Mouse (Mus musculus) megakaryocyte, embryonic 14.5 days (primary cell): ENCODE results near the gene Syne1. TPM values are rescaled to one million over a fixed set of nuclear protein-coding genes. Genes with fewer than 3 reads are reported as not detected.

Source experiments
- H3K27me3 ChIP-seq: replicated peaks from 2 replicates; pipeline ENCODE3; 2012; ENCODE audit warnings: inconsistent platforms
- H3K36me3 ChIP-seq: replicated peaks from 2 replicates; pipeline ENCODE3; 2012; ENCODE audit warnings: low read length, inconsistent platforms, mixed read lengths
- H3K4me1 ChIP-seq: 2 replicates; pipeline ENCODE4 v1.6.1; 2012; ENCODE audit warnings: inconsistent platforms
- H3K4me3 ChIP-seq: replicated peaks from 2 replicates; pipeline ENCODE3; 2012; ENCODE audit warnings: moderate library complexity, mild to moderate bottlenecking, inconsistent platforms
- H3K9me3 ChIP-seq: 2 replicates; pipeline ENCODE4 v1.6.1; 2012; ENCODE audit warnings: inconsistent platforms
- FLI1 ChIP-seq: IDR thresholded peaks from 2 replicates; pipeline ENCODE4 v1.6.1; 2012; ENCODE audit warnings: low read length, inconsistent platforms, mixed read lengths
- GATA1 ChIP-seq: IDR thresholded peaks from 3 replicates; pipeline ENCODE4 v1.6.1; 2012; ENCODE audit warnings: mixed read lengths, low read length, inconsistent platforms, borderline replicate concordance
- polyA plus RNA-seq: library from polyadenylated mRNA; stranded (reverse); fragments of >175 nt; gene quantifications from 2 replicates; pipeline ENCODE4 v1.2.3, GENCODE M21; 2012; ENCODE audit warnings: low replicate concordance; ENCODE audit not compliant: insufficient read depth

The Syne1 gene
- polyA plus RNA-seq, 1 experiment: 5.3 TPM

DNA sequence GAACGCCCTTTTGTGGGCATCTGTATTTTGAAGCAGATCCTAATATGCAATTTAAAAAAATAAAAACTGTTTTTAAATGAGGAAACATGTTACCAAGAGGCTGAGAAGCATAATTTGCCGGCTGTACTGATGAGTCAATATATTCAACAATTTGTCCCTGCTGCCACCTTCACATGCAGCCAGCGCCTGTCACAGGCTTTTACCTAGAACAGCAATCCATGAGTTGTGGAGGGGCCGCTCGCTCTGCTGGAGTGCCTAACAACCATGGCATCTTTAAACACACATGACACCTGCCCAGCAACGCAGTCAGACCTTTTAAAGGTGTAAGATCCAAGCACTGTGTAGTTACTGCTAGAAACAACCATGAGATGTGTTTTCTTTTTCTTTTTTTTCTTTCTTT, 183.0 kb downstream of the Syne1 start:
- TF ChIP-seq GATA1 (no peak), FLI1 (no peak)
- peaks cover 55% of the 10 kb centered on the region for H3K36me3 ChIP-seq
- no peaks in the 10 kb centered on the region for H3K9me3 ChIP-seq

GRCm38 (mm10) chr10:5367465-5368011, 183.7 kb downstream of the Syne1 start:
- H3K36me3 ChIP-seq: peaks cover 55% of the 10 kb centered on the region
- H3K4me3 ChIP-seq: no peak overlapping the region
- no peaks in the 10 kb centered on the region for H3K27me3 ChIP-seq
- no peaks in the 10 kb centered on the region for H3K4me1 ChIP-seq
- H3K9me3 ChIP-seq: no peaks in the 10 kb centered on the region
- TF ChIP-seq GATA1 (no peak), FLI1 (no peak)

More for the DNA sequence above, 183.0 kb downstream of the Syne1 start:
- Histone ChIP-seq H3K4me3 (no peak overlapping the region), H3K4me1 (no peaks in the 10 kb centered on the region), H3K27me3 (no peaks in the 10 kb centered on the region)

DNA sequence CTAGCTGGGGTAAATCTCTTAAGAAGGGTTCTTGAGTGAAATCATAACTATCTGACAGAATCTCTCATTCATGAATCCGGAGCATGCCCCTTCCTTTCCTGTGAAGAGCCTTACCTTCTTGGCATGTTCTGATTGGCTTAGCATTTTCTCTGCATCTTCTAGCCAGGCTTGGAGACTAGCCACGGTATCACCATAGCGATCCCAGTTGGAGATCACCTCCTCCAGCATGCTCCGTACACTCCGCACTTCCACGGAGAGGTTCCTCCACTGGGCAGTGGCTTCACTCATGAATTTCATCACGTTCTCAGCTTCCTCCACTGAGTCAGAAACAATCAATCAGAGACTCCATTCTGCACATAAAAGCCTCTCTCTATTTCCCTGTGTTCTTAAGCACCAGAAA, 190.7 kb downstream of the Syne1 start:
- H3K4me1 ChIP-seq: no peaks in the 10 kb centered on the region
- H3K36me3 ChIP-seq: peaks cover 81% of the 10 kb centered on the region
- H3K4me3 ChIP-seq: no peak overlapping the region

DNA sequence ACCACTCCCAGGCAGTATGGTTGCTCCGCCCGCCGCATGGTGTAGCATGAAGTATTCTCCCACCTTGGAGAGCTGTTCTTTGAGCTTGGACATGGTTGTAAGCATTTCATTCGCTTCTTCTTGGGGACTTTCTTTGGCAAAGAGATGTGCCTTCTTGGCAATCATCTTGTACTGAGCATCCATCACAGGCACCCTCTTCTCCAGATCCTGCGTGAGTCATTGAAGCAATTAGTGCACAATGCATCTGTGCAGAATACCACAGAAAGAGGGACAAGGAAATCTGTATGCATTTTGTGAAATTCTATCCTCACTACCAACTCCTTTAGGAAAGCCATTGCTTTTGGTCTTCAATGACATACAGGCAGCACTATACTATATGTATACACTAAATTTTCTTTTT, 194.7 kb downstream of the Syne1 start:
- Histone ChIP-seq H3K27me3 (no peaks in the 10 kb centered on the region), H3K4me3 (no peak overlapping the region), H3K36me3 (peaks cover 96% of the 10 kb centered on the region), H3K4me1 (no peaks in the 10 kb centered on the region), H3K9me3 (no peaks in the 10 kb centered on the region)
- TF ChIP-seq FLI1 (no peak), GATA1 (no peak)

More for the DNA sequence above, 190.7 kb downstream of the Syne1 start:
- TF ChIP-seq FLI1: no peak
- no peak for TF ChIP-seq GATA1
- Histone ChIP-seq H3K9me3 (no peaks in the 10 kb centered on the region), H3K27me3 (no peaks in the 10 kb centered on the region)

DNA sequence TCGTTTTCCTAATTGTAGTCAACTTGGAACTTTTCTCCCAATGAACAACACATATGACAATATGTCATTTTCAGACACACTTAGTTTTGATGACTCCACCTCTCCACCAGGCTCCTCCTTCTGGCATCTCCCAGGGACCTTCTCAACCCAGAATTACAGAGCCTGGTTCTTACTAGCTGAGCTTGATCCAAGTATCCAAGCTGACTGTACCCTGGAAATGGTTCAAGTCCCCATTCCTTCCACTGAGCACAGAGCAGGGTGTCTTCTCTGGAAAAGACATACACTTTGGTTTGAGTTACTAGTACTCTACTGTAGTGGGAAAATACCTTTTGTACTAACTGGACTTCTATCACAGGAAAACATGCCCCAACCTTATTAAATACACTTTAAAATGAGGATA, 197.9 kb downstream of the Syne1 start:
- Histone ChIP-seq H3K27me3 (no peaks in the 10 kb centered on the region), H3K9me3 (no peaks in the 10 kb centered on the region), H3K4me3 (no peak overlapping the region), H3K4me1 (no peaks in the 10 kb centered on the region), H3K36me3 (peaks cover 90% of the 10 kb centered on the region)
- TF ChIP-seq FLI1 (no peak), GATA1 (no peak)

DNA sequence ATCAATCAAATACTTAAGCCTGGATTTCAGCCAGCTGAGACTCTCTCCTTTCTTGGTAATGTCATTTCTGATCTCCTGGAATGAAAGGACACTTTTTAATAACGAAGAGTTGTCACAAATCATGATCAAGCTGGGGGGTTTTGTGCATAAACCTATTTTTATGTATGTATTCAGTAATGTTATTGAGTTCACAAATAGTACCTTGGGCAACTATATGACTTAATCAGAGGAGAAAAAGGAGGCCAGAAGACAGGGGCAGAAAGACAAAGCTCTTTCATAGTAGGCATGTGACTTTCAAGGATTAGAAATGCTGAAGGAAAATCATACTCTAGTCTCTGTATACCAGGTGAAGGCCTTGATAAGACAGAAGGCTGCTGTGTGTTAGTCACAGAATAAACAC, 204.4 kb downstream of the Syne1 start:
- Histone ChIP-seq H3K4me1 (no peaks in the 10 kb centered on the region), H3K9me3 (no peaks in the 10 kb centered on the region), H3K36me3 (peaks cover 92% of the 10 kb centered on the region), H3K27me3 (no peaks in the 10 kb centered on the region), H3K4me3 (no peak overlapping the region)
- TF ChIP-seq FLI1: no peak
- TF ChIP-seq GATA1: no peak

DNA sequence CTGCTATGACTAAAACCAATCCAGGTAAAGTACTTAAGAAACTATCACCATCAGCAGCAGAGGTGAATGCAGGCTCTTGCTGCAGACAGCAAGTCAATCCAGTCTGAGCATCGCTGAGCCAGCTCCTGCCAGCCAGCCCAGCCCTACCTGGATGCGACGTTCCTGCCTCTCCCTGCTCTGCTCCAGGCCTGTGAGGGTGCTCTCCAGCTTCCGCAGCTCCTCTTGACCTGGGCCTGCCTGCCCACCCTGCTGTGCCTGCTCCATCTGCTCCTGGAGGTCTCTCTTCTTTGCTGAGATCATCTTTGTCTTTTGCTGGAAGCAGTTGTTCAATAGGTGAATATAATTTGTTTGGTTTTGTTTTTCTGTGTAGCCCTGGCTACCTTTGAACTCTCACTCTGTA, 208.1 kb downstream of the Syne1 start:
- peaks cover 98% of the 10 kb centered on the region for H3K36me3 ChIP-seq
- no peaks in the 10 kb centered on the region for H3K9me3 ChIP-seq
- no peaks in the 10 kb centered on the region for H3K27me3 ChIP-seq
- H3K4me1 ChIP-seq: no peaks in the 10 kb centered on the region
- TF ChIP-seq FLI1 (no peak), GATA1 (no peak)
- no peak overlapping the region for H3K4me3 ChIP-seq

GRCm38 (mm10) chr10:5336394-5336793, 214.9 kb downstream of the Syne1 start:
- H3K4me1 ChIP-seq: no peaks in the 10 kb centered on the region
- no peak for TF ChIP-seq FLI1
- TF ChIP-seq GATA1: no peak
- no peak overlapping the region for H3K4me3 ChIP-seq
- H3K27me3 ChIP-seq: no peaks in the 10 kb centered on the region
- H3K36me3 ChIP-seq: peaks cover 95% of the 10 kb centered on the region
- H3K9me3 ChIP-seq: no peaks in the 10 kb centered on the region

DNA sequence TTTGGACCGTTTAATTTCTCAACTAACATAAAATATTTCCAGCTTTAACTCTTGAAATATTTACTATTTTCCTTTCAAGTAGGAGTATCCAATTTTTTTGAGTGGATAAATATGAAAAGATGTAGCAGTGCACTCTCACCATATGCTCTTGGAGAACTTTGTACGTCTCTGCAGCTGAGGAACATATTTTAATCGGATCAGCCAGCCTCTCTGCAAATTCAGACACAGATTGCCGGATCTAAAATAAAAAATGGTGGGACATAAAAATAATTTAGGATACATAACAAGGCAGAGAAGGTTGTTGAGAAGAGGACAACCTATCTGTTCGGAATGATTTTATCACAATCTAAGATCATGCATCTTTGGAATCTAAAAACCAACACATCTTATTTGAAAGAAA, 218.5 kb downstream of the Syne1 start:
- TF ChIP-seq FLI1: no peak
- TF ChIP-seq GATA1: no peak

DNA sequence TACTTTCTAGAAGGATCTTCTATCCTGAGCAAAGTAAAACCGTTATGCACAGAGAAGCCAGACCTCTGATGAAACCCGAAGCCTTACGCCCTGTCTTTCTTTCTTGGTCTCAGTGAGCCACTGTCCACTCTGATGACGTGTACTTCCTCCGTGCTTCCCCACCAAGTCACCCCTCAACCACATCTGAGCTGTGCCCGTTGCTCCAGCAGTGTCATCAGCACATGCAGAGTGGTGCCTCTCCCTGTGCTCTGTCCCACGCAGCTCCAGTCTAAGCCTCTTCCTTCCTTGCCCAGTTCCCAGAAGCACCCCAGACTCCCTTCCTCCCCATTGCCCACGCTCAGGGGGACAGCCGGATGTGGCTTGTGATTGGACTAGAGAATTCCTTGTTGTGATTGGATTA, 224.6 kb downstream of the Syne1 start:
- Histone ChIP-seq H3K4me1 (peaks cover 3% of the 10 kb centered on the region; the same call in 1 of the 2 replicates), H3K27me3 (no peaks in the 10 kb centered on the region), H3K36me3 (peaks cover 96% of the 10 kb centered on the region), H3K4me3 (no peak overlapping the region), H3K9me3 (no peaks in the 10 kb centered on the region)
- TF ChIP-seq GATA1 (no peak), FLI1 (no peak)

More for the DNA sequence above, 218.5 kb downstream of the Syne1 start:
- Histone ChIP-seq H3K36me3 (peaks cover 95% of the 10 kb centered on the region), H3K27me3 (no peaks in the 10 kb centered on the region), H3K4me3 (no peak overlapping the region), H3K9me3 (no peaks in the 10 kb centered on the region), H3K4me1 (no peaks in the 10 kb centered on the region)
